Mouse (Mus musculus) midbrain, embryonic 12.5 days (tissue): ENCODE measurements around the gene Sept9. TPM values are rescaled to one million over a fixed set of nuclear protein-coding genes. Genes with fewer than 3 reads are reported as not detected.
A peak's percentile ranks its signal among the peaks of the same experiment; 100 is the strongest.

Experiments used
- ATAC-seq: fragments of 200-750 bp; cut with Nextera tagmentation; 2 replicates; pipeline ENCODE4 v1.8.0; 2017; ENCODE audit warnings: low read depth, moderate TSS enrichment, moderate library complexity; ENCODE audit not compliant: low FRiP score
- H3K27ac ChIP-seq: fragments of 300-500 bp; sonication (generic); replicated peaks from 2 replicates; pipeline ENCODE4 v1.5.1; 2016; ENCODE audit warnings: mild to moderate bottlenecking
- H3K27me3 ChIP-seq: fragments of 300-500 bp; sonication (generic); 2 replicates; pipeline ENCODE4 v1.6.1; 2016; ENCODE audit warnings: mild to moderate bottlenecking
- H3K36me3 ChIP-seq: fragments of 300-500 bp; sonication (generic); 2 replicates; pipeline ENCODE4 v1.6.1; 2016
- H3K4me1 ChIP-seq: fragments of 300-500 bp; sonication (generic); 2 replicates; pipeline ENCODE4 v1.6.1; 2016
- H3K4me2 ChIP-seq: fragments of 300-500 bp; sonication (generic); replicated peaks from 2 replicates; pipeline ENCODE4 v1.6.1; 2016; ENCODE audit warnings: mild to moderate bottlenecking, moderate library complexity
- H3K4me3 ChIP-seq: fragments of 300-500 bp; sonication (generic); 2 replicates; pipeline ENCODE4 v1.5.1; 2016; ENCODE audit warnings: mild to moderate bottlenecking
- H3K9ac ChIP-seq: fragments of 300-500 bp; sonication (generic); replicated peaks from 2 replicates; pipeline ENCODE4 v1.6.1; 2016; ENCODE audit warnings: mild to moderate bottlenecking, moderate library complexity
- H3K9me3 ChIP-seq: fragments of 300-500 bp; sonication (generic); 2 replicates; pipeline ENCODE4 v1.6.1; 2016; ENCODE audit warnings: mild to moderate bottlenecking
- WGBS: fragments of 180-500 bp; shearing (Covaris S2); methylation state at CpG from one replicate; pipeline ENCODE4 v1.1.7; 2016; 5-methylcytosine and 5-hydroxymethylcytosine counted together
- polyA plus RNA-seq: library from polyadenylated mRNA; unstranded; fragments of >200 nt; fragmentation: Nextera tagmentation; extraction: Ambion mirVana; gene quantifications from 2 replicates; pipeline ENCODE4 v1.2.1, GENCODE M21; 2016

The Sept9 gene
- polyA plus RNA-seq, 1 experiment from 2014 or later = 176 TPM

DNA sequence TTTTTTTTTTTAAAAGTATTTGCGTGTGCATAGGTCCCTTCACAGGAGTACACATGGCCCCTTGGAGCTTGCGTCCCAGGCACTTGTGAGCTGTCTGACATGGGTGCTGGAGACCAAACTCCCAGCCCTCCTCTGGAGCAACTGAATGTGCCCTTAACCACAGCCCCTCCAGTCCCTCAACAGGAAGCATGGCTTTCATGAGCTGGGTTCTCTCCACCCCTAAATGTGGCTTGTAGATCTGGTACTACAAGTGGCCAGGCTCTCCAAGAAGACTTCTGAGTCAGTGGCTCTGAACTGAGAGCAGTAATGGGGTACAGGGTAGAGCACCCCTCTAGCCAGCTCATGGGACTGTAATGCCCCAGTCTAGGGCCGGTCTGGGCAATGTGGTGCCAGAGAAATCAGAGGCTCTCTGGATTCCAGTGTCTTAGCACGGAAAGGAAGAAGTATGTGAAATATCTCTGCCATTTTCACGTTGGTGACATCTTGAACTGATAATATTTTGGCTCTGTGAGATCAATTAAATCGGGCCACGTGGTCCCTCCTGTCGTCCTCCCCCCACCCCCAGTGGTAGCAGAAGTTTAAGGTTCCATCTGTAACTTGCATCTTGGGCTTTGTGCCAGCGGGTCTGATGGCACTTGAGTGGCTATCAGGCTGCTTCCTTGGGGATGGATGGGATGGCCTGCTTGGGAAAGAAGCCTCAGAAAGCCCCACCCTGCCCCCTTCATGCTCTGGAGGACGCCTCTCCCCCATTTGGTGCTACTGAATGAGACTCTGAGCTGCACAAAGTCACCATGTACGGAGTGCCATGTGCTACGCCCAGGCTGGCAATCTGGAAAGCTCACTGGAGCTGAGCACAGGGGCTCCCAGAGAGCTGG, 130.9 kb downstream of the Sept9 start:
- H3K9me3 ChIP-seq = no peaks in the 10 kb centered on the region
- WGBS = 73% methylated on average over 12 of the region's 12 CpGs
- H3K4me2 ChIP-seq = peak overlapping the region; percentile 71; the same call in 1 of the 2 replicates
- no peak overlapping the region for H3K4me3 ChIP-seq
- peak overlapping the region; percentile 99 for H3K27ac ChIP-seq
- H3K4me1 ChIP-seq = peaks cover 64% of the 10 kb centered on the region
- H3K36me3 ChIP-seq = no peaks in the 10 kb centered on the region
- H3K27me3 ChIP-seq = no peaks in the 10 kb centered on the region
- peak overlapping the region; percentile 92; the same call in 1 of the 2 replicates for H3K9ac ChIP-seq
- ATAC-seq = no peak

- H3K36me3 ChIP-seq = no peaks in the 10 kb centered on the region
- no peak overlapping the region for H3K4me3 ChIP-seq
- ATAC-seq = no peak
- no peaks in the 10 kb centered on the region for H3K9me3 ChIP-seq
- WGBS = 22% methylated on average over 7 of the region's 7 CpGs
- H3K4me1 ChIP-seq = peaks cover 63% of the 10 kb centered on the region
- peak overlapping the region; percentile 92; the same call in 1 of the 2 replicates for H3K9ac ChIP-seq
- peak overlapping the region; percentile 71 for H3K4me2 ChIP-seq
- no peaks in the 10 kb centered on the region for H3K27me3 ChIP-seq
- H3K27ac ChIP-seq = peak overlapping the region; percentile 99
Observed at GRCm38 (mm10) chr11:117330951-117331254, 131.4 kb downstream of the Sept9 start.

GRCm38 (mm10) chr11:117331361-117332241, 132.1 kb downstream of the Sept9 start:
- peak; percentile 70 for ATAC-seq
- Histone ChIP-seq H3K27me3 (no peaks in the 10 kb centered on the region), H3K27ac (peak overlapping the region; percentile 99), H3K9me3 (no peaks in the 10 kb centered on the region), H3K9ac (peak overlapping the region; percentile 92), H3K4me3 (peak overlapping the region; percentile 66), H3K4me1 (peaks cover 62% of the 10 kb centered on the region), H3K4me2 (peak overlapping the region; percentile 71), H3K36me3 (no peaks in the 10 kb centered on the region)
- under 1% methylated on average over 17 of the region's 17 CpGs for WGBS

DNA sequence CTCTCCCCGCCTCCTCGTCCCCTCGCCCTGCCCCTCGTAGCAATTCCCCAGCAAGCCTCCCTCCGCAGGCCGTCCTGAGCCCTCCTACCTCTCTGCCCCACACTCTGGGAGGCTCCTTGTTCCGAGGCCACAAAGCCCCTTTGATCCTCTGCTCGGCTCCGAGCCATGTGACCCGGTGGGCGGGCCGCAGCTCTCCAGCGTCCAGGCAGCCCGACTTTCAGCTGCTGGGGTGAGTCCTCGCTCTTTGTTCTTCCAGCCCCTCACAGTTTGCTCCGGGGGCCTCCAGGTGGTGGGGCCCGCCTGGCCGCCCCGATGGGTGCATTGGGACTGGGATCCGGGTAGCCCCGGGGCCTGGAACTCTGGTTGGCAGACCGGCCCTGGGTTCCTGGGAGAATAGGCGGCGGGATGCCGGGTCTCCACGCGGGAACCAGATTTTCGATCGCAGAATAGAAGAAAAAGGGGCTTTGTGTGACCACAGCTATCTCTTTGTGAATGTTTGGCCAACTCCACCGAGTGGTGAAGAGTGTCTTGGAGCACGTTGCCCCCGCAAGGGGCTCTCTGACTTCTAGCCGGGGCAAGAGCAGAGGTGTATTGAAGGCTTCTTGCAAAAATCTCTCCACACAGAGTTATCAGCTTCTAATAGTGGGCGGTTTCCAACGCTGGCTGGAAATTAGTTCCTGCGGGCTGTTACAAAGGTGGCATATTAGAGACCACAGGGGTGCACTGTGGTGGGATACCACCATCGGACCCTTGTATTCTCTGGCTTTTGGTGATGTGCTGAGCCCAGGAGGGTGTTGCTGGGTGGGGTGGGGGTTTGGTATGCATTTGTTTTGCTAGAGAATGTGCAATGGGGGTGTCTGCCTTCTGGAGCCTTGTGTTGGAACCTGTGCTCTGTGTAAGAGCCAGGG, 133.0 kb downstream of the Sept9 start:
- under 1% methylated on average over 37 of the region's 37 CpGs for WGBS

DNA sequence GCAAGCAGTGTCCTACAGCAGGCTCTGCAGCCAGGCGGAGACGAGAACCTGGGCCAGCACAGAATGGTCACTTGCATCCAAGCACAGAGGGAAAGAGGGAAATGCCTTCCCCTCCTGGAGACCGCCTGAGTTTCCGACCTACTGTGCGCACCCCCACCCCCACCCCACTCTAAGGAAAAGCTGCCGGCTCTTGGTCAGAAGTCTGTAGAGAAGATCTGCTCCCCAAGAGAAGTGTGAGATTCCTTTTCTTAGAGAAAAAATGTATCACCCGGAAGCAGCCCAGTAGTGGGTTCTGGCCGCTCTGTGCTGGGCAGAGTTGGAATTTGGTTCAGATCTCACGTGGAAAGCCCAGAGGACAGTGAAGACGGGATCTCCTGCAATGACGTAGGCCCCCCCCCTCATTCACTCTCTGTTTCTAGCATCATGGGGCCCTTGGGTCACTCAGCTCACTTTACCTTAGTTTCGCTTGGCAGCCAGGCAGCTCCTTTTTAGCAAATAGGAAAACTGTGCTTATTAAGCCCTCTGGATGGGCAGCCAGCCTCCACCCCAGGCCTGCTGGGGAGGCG, 133.8 kb downstream of the Sept9 start:
- Histone ChIP-seq H3K27me3 (no peaks in the 10 kb centered on the region), H3K36me3 (0 out of 2 replicates have a peak, but pooled peaks cover 4% of the 10 kb centered on the region), H3K4me3 (peak overlapping the region; percentile 66), H3K27ac (peak overlapping the region; percentile 99), H3K4me2 (peak overlapping the region; percentile 71), H3K9ac (peak overlapping the region; percentile 92), H3K9me3 (no peaks in the 10 kb centered on the region), H3K4me1 (peaks cover 64% of the 10 kb centered on the region)
- no peak for ATAC-seq
- 10% methylated on average over 13 of the region's 13 CpGs for WGBS

More for the DNA sequence above, 133.0 kb downstream of the Sept9 start:
- 0 out of 2 replicates have a peak, but pooled peaks cover 4% of the 10 kb centered on the region for H3K36me3 ChIP-seq
- H3K27me3 ChIP-seq = no peaks in the 10 kb centered on the region
- H3K27ac ChIP-seq = peak overlapping the region; percentile 99
- H3K4me1 ChIP-seq = peaks cover 58% of the 10 kb centered on the region
- peak overlapping the region; percentile 92 for H3K9ac ChIP-seq
- peak overlapping the region; percentile 66 for H3K4me3 ChIP-seq
- no peaks in the 10 kb centered on the region for H3K9me3 ChIP-seq
- peak; percentile 94 for ATAC-seq
- H3K4me2 ChIP-seq = peak overlapping the region; percentile 71

DNA sequence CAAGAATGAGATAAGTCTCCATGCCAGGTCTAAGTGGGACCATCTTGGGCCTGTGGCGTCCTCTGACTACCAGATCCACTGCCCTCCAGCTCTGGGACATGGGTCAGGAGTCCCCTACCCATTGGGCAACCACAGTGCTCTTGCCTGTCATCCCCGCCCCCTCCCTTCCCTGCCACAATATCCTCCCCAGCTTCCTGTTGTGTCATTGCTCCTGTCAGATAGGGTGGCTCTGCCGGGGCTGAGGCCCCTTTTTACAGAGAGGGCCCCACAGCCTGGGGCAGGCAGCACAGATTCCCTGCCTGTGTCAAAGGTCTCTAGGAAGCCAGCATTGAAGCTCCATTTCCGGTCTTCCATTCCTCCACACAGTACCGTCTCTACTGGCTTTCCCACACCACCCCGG, 134.6 kb downstream of the Sept9 start:
- H3K27ac ChIP-seq = peak overlapping the region; percentile 31; the same call in 1 of the 2 replicates
- H3K9me3 ChIP-seq = no peaks in the 10 kb centered on the region
- no peak for ATAC-seq
- peaks cover 71% of the 10 kb centered on the region for H3K4me1 ChIP-seq
- 46% methylated on average over 6 of the region's 6 CpGs for WGBS
- H3K9ac ChIP-seq = peak overlapping the region; percentile 92
- 0 out of 2 replicates have a peak, but pooled peaks cover 4% of the 10 kb centered on the region for H3K36me3 ChIP-seq
- peak overlapping the region; percentile 71 for H3K4me2 ChIP-seq
- H3K27me3 ChIP-seq = no peaks in the 10 kb centered on the region
- H3K4me3 ChIP-seq = peak overlapping the region; percentile 66

DNA sequence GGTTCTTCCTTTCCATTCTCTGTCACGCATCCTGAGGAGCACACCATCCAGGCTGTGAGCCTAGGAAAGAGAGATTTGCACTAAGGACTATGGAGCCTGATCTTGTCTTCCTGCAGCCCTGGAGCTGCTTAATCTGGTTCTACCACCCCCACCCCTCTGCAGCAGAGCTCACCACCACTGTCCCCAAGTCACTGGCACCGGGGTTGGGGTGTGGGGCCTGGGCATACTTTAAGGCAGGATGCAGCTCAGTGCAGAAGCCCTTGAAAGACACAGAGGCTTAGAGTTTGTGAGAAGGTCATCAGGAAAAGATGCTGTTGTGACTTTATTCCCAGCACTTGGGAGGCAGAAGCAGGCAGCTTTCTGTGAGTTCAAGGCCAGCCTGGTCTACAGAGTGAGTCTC, 135.7 kb downstream of the Sept9 start:
- 95% methylated on average over 2 of the region's 2 CpGs for WGBS
- H3K9ac ChIP-seq = no peak overlapping the region
- no peaks in the 10 kb centered on the region for H3K27me3 ChIP-seq
- 0 out of 2 replicates have a peak, but pooled peaks cover 4% of the 10 kb centered on the region for H3K36me3 ChIP-seq
- no peak overlapping the region for H3K4me3 ChIP-seq
- H3K4me1 ChIP-seq = peaks cover 80% of the 10 kb centered on the region
- H3K27ac ChIP-seq = no peak overlapping the region
- peak overlapping the region; percentile 71 for H3K4me2 ChIP-seq
- H3K9me3 ChIP-seq = no peaks in the 10 kb centered on the region
- no peak for ATAC-seq

DNA sequence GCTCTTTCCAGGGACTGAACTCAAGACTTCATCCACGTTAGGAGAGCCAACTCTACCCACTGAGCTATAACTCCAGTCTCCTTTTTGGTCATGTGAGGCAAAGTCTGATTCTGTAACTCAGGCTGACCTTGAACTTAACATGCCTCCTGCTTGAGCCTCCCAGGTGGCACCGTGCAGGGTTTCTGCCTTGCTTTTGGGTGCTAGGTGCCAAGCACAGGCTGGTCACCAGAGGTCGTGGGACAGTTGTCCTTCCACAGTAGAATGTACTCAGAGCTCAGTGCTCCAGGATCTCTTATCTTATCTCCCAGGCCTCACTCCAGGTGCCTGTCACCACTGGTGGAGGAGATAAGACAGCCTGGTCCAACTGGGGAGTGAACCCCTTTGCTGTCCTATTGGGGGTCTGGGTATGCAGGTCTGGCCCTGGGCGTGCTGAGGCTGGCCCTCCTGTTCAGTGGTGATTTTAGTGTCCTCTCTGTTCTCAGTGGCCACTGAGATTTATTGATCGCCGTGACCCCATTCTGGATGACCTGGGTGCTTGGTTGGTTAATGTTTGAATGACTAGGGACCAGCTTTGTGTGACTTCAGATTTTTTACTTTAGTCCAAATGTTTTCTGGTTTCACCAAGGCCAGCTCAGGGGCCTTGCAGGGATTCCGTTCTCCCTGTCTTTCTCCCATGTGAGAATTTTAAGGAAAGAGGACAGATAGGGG, 136.8 kb downstream of the Sept9 start:
- Histone ChIP-seq H3K4me2 (no peak overlapping the region), H3K36me3 (0 out of 2 replicates have a peak, but pooled peaks cover 4% of the 10 kb centered on the region), H3K27ac (no peak overlapping the region), H3K27me3 (no peaks in the 10 kb centered on the region), H3K4me3 (no peak overlapping the region), H3K4me1 (peaks cover 80% of the 10 kb centered on the region), H3K9ac (no peak overlapping the region), H3K9me3 (no peaks in the 10 kb centered on the region)
- ATAC-seq = no peak
- 92% methylated on average over 7 of the region's 7 CpGs for WGBS

DNA sequence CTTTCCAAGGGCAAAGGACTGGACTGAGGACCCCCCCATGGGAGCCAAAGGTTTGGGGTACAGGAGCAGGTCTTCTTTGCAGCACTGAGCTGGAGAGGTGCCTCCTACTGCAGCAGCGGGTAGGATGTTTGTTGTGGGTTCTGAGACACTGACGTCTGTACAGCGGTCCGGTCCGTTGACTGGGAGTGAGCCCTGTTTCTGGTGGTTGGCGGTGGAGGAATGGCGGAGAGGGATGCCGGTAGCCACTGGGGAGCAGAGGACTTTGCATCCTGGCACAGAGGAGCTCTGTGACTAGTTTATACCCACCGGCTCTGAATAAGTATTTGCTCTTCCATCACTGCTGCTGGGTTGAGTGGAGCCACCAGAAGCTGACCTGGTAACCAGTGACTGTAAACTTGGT, 138.3 kb downstream of the Sept9 start:
- H3K36me3 ChIP-seq = 0 out of 2 replicates have a peak, but pooled peaks cover 4% of the 10 kb centered on the region
- H3K9ac ChIP-seq = no peak overlapping the region
- no peak overlapping the region for H3K4me3 ChIP-seq
- H3K4me2 ChIP-seq = no peak overlapping the region
- no peaks in the 10 kb centered on the region for H3K27me3 ChIP-seq
- H3K9me3 ChIP-seq = no peaks in the 10 kb centered on the region
- H3K4me1 ChIP-seq = peaks cover 86% of the 10 kb centered on the region
- ATAC-seq = no peak
- WGBS = 93% methylated on average over 9 of the region's 9 CpGs
- H3K27ac ChIP-seq = no peak overlapping the region

- WGBS = 67% methylated on average over 8 of the region's 8 CpGs
- peaks cover 87% of the 10 kb centered on the region for H3K4me1 ChIP-seq
- H3K9ac ChIP-seq = no peak overlapping the region
- no peaks in the 10 kb centered on the region for H3K27me3 ChIP-seq
- no peak overlapping the region for H3K4me3 ChIP-seq
- no peaks in the 10 kb centered on the region for H3K9me3 ChIP-seq
- no peak overlapping the region for H3K4me2 ChIP-seq
- no peak for ATAC-seq
- H3K36me3 ChIP-seq = 0 out of 2 replicates have a peak, but pooled peaks cover 4% of the 10 kb centered on the region
- H3K27ac ChIP-seq = no peak overlapping the region
Observed at GRCm38 (mm10) chr11:117338503-117338902, 139.0 kb downstream of the Sept9 start.
